Mouse (Mus musculus) erythroblast, adult 5-6 weeks (primary cell): Measurements from ENCODE around the gene Clns1a. TPM values are rescaled to one million over a fixed set of nuclear protein-coding genes. Genes with fewer than 3 reads are reported as not detected.

Experiments
- ATAC-seq: replicated peaks from 2 replicates; pipeline ENCODE4 v1.8.0; 2016; ENCODE audit warnings: moderate number of reproducible peaks, mild to moderate bottlenecking, moderate TSS enrichment, inconsistent platforms; ENCODE audit not compliant: poor library complexity, low FRiP score, severe bottlenecking
- total RNA-seq, 2 experiments: library from RNA; stranded (forward) in 1 of 2; stranded (reverse) in 1 of 2; fragments of 150-400 nt in 1 of 2; fragments of 200-764, 138-1000 nt in 1 of 2; gene quantifications; 2 replicates each; pipeline versions ENCODE4 v1.2.3 to v1.2.4; 2015 to 2017; ENCODE audit warnings: low replicate concordance in 2 of 2

Clns1a gene
- total RNA-seq, 2 experiments from 2014 or later = 10.2 to 27.5 TPM

DNA sequence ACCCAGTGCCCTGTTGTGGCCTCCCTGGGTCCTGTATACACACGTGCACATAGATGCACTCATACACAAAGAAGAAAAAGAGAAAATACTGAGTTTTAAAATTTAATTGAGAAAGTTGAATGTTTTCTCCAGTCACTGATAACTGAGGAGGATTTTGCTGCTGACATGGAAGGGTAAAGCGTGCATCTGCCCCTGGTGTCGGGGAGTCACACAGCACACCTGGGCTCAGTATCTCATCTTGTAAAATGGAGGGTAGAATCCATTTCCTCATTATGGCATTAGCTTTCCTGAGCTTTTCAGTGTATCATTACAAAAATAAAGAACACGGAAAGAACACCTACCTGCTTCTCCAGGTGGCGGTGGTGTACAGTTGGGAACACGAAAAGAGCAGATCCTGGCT, 29.0 kb downstream of the Clns1a start:
- no peak for ATAC-seq

DNA sequence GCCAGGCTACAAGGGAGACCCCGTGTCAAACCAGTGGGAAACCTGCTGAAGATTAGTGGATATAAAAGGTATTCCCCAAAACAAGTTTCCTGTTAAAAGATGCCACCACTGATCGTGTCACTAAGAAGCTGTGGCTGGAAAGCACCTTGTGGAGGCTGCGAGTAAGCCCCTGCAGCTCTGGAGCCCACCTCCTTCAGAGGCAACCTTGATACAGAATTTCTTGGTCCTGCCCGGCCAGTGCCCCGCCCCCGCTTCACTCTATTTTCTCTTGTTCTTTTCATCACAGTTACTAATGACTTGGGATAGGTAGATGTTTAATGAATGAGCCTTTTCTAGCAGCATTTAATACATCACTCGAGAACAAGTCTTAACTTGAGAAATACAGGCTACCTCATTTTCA, 29.6 kb downstream of the Clns1a start:
- no peak for ATAC-seq

DNA sequence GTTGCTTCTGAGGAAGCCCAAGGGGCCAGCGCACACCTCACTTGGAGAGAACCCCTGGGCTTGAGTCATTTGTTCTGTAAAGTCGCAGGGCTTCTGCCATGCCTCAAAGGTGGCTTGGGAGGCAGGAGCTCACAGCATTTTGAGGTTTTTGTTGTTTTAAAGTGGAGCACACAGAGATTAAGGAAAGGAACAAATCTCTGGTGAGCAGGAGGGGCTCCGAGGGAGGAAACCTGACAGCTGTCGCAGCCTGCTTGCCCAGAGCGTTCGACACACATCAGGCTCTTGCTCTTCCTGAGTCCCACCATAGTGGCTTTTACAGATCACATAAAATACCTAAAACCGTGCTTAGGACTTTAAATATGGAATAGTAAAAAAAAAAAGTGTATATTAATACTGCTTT, 30.3 kb downstream of the Clns1a start:
- no peak for ATAC-seq

DNA sequence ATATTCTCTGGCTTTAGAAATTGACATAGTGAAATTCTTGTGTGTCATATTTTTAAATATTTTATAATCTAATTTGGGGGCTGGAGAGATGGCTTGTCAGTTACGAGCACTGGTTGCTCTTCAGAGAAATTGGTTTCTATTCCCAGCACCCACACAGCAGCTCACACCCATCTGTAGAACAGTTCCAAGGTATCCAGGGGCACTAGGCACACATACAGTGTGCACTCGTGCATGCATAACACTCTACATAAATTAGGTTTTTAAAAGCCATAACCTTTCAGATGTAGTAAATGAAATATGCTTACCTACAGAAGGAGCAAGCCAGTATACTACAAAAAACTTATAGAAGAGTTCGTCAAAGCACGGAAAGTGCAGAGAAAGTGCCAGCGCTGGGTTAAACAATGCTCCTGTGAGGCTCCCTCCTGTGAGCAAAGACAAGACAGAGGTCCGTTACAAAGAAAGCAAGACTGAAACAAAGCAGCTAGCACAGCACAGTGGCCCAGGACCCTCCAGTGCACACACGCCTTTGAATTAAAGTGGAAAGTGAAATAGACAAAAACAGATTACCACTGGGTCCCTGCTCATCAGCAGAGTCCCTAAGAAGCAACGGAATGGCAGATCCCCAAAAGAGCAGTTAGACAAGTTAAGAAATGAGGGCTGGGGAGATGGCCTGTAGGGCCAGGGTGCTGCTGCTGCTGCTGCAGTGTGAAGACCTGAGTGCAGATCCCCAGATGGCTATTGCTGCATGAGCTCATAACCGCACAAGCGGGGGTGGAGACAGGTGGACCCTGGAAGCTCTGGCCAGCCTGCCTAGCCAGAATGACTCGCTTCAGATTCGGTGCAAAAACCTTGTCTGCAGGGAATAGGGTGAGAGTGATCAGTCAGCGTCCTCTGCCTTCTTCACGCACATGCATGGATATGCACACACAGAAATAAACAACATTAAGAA, 32.5 kb downstream of the Clns1a start:
- no peak for ATAC-seq

DNA sequence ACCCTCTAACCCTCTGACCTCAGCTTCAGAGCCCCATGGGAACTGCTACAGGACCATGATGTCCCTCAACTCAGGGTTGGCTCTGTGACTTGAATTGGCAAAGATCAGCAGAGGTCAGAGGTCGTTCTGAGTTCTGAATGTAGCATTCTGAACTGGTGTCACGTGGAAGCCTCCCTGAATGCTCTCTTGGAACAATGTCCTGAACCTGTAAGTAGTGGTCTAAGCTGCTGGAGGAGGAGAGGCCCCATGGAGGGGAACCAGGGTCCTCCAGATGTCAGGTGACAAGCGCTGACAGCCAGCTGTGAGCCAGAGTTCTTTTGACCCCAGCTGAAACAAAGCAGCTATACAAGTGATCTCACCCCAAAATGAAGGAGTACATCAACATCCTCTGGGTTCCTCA, 34.0 kb downstream of the Clns1a start:
- no peak for ATAC-seq

DNA sequence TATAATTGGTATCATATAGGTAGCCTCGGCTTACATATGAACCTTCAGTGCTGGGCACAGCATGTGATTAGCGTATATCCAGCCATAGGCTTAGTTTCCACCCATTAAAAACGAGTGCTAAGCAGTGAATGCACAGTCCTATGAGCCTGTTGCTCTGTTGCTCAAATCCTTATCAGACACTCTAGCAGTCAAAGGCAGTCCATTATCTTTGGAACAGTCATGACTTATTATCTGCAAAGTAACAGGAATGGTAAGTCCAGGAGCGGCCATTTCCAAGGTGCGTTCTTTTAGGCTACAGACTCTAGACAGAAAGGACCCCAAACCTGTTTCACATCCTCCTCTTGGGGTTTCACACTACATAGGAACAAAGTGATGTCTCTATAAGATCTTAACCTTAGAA, 37.2 kb downstream of the Clns1a start:
- no peak for ATAC-seq

DNA sequence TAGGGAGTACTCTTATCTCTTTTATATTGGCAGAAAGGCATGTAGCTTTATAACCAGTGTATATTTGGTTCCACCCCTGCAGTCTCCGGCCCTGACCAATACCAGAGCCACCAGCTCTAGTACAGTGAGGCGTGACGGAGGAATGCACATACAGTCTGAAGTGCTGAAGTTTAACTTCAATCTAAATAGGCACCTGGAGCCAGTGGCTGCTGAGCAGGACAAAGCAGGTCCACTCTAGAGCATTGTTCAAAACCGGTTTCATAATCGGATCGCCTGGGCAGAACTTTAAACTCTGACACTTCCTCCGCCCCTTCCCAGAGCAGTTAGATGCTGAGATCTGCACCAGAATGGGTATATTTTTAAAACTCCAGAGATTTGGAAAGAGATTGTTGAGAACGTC, 38.6 kb downstream of the Clns1a start:
- ATAC-seq = no peak

DNA sequence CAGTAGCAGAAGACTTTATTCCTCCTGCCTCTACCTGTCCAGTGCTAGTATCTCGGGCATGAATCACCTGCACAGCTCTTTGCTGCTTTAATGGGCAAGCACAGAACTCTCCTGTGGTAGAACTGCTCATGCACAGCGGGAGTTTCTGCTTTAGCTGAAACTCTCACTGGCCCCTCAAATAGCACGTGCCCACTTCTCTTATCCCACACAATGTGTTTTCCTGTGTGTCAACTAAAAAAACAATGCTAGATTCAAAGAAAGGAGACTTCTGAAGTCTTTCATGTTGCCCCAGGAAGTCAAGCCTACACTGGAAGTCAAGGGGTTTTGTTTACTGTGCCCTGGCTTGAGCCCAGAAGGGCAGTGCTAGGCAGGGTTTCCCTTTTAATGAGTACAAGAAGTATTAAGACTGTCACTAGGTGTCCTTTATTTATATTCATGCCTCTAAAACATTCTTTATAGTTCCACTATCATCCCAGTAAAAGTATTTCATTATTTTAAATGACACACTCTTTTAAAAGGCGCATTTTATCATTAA, 39.5 kb downstream of the Clns1a start:
- no peak for ATAC-seq

DNA sequence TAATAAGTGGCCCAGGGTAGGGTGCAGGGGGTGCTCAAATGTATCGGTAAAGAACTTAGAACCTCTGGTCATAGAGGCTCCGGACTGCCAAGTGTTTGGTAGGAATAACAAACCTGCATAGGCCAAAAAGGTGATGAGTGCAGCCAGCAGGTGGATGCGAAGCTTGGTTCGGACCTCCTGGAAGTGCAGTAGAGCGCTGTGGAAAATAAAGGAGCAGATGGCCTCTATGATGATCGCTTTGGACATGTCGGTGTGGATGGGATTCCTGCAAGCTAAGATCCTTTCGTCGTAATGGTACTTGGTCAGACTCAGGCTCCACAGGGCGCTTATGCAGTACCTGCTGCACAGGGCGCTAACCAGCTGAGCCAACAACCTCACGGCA, 40.8 kb downstream of the Clns1a start:
- ATAC-seq = no peak

DNA sequence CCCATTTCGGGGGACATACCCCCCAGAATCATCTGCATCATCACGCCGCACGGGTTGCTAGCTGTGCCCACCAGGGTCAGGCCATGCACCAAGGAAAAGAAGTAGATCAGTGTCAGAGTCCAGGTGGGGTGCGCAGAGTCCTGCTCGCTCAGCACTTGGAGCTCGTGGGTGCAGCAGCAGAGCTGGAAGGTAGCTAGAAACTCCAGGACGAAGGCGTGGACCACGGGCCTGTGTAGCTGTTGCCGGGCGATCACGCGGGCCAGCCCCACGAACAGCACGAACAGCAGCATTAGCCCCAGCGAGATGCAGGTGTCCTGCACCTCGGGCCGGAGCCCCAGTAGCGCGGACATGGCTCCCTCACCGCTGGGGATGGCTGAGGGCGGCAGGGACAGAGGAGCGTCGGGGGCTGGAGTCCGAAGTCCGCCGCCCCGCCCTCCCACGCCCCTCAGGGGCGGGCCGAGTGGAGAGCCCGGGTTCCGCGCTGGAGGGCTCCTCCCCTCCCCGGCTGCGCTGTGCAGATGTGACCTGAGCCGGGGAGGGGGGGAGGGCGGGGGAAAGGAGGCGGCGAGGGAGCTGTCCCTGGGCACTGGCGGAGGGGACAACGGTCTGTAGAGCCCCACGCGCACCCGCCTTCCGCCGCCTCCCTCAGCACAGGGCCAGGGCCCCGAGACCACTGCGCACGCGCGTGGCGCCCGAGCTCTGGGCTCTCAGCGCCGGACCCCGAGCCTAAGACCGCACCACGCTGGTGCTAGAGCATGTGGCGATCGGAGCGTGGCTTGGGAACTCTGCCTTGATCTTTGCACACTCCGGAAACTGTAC, 41.4 kb downstream of the Clns1a start, which contains the start of gene Aqp11:
Aqp11 (minus strand) TSS at position 652 of the 819 bp plus-strand sequence.
- ATAC-seq = peak; percentile 93

DNA sequence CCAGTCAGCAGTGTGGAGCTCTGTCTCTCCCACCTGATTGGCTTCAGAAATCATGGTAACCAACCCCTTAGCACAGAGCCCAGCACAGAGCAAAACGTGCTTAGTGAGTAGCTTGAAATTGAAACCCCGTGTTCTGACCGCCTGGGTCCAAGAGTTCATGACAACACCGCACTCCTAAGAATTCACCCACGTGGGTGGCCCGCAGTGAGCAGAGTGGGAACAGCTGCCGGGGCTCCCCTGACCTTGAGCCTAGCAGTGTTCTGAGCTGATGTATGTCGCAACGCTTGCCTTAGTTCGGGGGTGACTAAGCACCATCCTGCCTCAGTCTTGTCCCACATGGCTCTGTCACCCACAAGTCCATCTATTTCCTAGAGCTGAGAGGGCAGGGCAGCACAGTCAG, 44.5 kb downstream of the Clns1a start:
- no peak for ATAC-seq

DNA sequence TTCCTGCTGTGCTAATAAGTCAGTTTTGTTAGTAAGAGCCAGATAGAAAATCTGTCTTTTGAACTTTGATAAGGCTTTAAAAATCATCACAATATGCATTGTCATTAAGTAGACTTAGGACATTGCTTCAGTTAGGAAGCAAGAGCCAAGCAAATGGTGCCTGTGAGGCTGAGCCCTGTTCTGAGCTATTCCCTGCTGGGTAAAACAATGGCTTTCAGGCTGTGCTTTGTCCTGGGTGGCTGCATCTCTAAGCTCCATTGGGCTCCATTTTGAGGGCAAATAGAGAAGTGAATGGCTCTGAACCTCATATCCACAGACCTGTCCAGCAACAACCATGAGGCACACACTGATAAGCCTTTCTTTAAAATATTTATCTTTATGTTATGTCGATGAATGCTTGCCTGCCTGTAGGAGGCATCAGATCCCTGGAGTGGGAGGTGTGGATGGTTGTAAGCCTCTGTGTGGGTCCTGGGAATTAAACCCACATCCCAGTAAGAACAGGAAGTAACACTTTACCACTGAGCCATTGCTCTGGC, 45.4 kb downstream of the Clns1a start:
- ATAC-seq = no peak

DNA sequence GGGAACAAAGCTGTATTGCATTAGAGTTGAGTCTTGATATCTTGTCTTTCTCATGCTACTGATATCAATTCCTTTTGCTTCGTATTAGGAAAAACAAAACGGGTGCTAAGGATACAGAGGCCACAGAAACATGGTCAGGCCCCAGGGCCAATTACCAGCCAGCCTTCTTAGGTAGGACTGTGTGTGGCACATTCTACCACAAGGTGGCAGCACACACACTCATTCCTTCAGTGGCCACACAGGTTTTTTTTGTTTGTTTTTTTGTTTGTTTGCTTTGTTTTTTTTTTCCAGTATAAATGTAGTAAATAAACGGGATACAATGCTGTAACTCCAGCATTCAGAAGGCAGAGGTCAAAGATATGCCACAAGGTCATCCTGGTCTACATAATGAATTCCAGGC, 48.9 kb downstream of the Clns1a start:
- ATAC-seq = 0 out of 2 replicates have a peak, but pooled peaks have one; percentile 47

DNA sequence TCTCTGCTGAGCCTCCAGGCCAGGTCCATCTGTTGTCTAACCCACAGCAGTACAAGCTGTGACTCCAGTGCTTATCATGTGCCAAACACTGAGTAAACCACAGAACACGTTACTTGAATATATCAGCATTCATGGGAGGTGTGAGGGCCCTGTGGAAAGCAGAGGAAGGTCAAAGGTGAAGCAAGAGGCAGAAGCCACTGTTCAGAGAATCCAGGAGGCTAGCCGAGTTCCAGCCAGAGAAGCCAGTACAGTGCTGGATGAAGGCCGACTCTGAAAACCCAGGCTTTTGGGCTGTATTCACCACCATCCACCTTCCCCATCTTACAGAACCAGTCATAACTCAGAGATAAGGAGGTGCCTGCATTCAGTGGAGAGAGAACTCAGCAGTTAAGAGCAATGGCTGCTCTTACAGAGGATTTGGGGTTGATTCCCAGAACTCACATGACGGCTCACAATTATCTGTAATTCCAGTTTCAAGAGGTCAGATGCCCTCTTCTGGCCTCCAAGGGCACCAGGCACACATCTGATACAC, 50.8 kb downstream of the Clns1a start:
- peak; percentile 33 for ATAC-seq

DNA sequence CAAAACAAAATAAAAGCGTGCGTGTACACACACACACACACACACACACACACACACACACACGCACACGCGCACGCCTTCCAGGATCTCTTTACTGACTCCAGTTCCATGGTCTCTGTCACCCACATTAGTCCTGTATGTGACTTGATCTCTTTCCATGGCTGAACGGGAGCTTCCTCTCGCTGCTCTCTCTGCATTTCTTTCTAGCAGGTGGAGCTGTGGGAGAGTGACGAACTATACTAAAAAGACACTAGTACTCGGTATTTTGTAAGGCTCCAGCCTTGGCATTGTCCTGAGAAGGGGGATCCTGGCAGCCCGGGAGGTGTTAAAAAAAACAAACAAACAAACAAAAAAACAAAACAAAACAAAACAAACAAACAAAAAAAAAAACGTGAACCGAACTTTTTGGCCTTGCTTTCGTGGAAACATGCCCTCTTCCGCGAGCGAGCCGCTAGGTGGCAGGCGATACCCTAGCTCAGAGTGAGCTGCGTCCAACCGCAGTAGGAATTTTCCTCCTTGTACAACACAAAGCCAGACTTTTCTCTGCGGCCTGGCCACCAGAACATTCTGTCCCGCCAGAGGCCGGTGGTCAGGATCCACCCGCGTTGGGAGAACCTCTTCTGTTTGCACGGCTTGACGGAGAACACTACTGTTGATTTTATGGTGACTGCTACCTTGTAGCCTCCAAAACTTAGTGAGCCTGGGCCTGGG, 51.5 kb downstream of the Clns1a start:
- ATAC-seq = peak; percentile 79

DNA sequence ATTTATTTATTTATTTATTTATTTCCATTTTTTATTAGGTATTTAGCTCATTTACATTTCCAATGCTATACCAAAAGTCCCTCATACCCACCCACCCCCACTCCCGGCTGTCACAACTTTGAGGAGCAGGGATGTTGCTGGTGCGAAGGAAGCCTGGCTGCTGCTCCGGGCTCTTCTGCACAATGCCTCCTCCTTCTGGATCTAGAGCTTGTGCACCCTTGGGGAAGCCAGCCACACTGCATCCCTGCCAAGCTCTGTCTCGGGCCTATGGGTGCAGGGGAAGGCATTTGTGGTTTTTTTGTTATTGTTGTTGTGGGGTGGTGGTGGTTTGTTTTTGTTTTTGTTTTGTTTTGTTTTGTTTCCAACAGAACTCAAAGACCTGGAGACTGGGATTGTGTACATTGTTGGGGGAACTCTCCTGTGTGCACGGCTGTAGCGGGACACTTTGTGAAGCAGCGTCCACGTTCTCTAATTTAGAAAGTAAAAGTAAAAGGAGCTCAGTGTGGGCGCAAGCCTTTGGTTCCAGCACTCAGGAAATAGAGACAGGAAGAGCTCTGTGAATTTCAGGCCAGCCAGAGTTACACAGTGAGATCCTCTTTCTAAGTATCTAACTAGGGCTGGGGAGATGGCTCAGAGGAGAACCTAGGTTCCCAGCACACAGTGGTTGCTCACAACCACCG, 52.2 kb downstream of the Clns1a start:
- ATAC-seq = peak; percentile 22

DNA sequence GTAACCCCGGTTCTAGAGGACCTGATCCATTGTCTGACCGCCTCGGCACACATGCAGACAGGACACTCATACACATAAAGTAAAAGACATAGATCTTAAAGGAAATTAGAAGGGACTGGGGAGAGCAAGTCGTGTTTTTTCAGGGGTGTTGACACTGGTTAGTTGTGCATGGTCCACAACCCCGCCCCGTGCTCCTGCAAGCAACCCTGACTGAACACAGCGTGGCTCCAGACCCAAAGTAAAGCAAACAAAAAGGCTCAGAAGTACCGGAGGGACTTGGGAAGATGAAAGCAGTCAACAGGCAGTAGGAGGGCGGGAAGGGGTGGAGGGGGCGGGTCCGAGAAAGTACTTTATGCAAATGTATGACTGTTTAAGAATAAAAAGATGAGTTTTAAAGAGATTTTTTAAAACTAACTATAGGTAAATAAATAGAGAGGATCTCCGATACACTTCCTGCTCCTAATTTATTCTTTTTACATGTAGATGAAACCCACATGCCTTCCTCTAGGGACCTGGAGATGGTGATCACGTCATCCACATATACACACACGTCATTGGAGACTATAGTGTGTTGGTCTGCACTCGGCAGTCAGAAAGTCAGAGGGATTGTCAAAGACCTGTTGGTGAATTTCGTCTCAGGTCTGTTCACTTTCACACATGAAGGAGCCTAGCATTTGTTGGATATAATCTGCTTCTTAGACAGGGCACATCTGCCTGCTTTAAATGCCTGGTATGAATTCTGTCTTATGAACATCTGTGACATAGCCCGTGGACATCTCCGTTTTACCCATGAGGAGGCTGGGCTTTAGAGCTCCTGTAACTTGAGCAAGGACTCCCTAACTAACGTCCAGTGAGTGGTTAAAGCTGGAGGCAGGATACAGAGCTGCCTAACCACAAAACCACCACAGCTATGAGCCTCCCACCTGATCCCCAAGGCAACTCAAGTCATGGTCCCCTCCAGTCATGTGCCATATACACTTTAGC, 53.1 kb downstream of the Clns1a start:
- peak; percentile 42 for ATAC-seq
